Mouse (Mus musculus): Measurements from ENCODE around the gene Fgf6. TPM values are rescaled to one million over a fixed set of nuclear protein-coding genes. Genes with fewer than 3 reads are reported as not detected.

Fgf6 gene
- polyA plus RNA-seq (2014; fragmentation: Illumina TruSeq; extraction: RNeasy Lipid Tissue Mini Kit (QIAGEN cat#74804); ENCODE audit: low replicate concordance): not detected

DNA sequence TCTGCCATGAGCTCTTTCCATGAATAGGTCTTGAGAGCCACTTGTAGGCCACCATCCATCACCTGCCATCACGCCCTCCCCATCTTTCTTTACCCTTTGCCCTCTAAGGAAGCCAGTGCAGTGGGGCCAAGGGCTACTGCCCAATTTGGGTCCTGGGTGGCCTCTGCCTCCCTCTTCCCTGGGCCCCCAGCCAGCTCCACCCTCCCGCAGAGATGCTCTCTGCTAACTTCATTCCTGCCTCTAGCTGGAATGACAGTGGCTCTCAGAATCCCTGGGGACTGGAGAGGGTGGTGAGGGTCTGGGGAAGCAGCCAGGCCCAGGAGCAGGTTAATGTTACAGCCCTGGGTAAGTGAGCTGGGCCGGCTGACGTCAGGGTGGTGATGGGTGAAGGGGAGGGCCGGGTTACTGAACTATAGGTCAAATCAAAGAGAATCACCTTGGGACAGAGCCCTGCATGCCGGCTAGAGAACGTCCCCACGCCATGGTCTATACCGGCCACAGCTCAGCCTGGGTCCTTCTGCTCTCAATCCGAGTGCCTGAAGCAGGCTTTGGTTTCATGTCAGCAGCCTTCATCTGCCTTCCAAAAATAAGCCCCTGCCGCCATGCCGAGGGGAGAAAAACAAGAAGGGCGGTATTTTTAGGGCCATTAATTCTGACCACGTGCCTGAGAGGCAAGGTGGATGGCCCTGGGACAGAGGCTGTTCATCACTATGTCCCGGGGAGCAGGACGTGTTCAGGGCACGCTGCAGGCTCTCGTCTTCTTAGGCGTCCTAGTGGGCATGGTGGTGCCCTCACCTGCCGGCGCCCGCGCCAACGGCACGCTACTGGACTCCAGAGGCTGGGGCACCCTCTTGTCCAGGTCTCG lies at the start of gene Fgf6:
TSS of gene Fgf6 (plus strand) at position 681 of the 865 bp plus-strand sequence.

DNA sequence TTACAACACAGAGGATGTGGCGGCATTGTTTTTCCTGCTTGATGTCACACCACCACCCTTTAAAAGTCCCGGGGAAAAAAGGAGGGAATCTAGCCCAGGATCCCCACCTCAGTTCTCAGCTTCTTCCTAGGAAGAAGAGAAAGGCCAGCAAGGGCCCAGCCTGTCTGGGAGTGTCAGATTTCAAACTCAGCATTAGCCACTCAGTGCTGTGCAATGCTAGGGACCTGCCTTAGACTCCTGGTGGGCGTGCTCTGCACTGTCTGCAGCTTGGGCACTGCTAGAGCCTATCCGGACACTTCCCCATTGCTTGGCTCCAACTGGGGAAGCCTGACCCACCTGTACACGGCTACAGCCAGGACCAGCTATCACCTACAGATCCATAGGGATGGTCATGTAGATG lies 57.4 kb downstream of the Fgf6 start, which contains the start of gene Fgf23:
TSS of gene Fgf23 (plus strand) at position 86 of the 400 bp plus-strand sequence.

Other genes starting within 250 kb of the Fgf6 start
- gene Ndufa9, start 166.4 kb upstream of the Fgf6 start, polyA plus RNA-seq (2014; fragmentation: Illumina TruSeq; extraction: RNeasy Lipid Tissue Mini Kit (QIAGEN cat#74804); ENCODE audit: low replicate concordance): 67.0 TPM
- 0.11 TPM for gene Akap3, start 162.5 kb upstream of the Fgf6 start, polyA plus RNA-seq (2014; fragmentation: Illumina TruSeq; extraction: RNeasy Lipid Tissue Mini Kit (QIAGEN cat#74804); ENCODE audit: low replicate concordance)
- gene Dyrk4, start 93.7 kb upstream of the Fgf6 start, polyA plus RNA-seq (2014; fragmentation: Illumina TruSeq; extraction: RNeasy Lipid Tissue Mini Kit (QIAGEN cat#74804); ENCODE audit: low replicate concordance): not detected
- 26.2 TPM for gene Rad51ap1, start 76.0 kb upstream of the Fgf6 start, polyA plus RNA-seq (2014; fragmentation: Illumina TruSeq; extraction: RNeasy Lipid Tissue Mini Kit (QIAGEN cat#74804); ENCODE audit: low replicate concordance)
- 11.6 TPM for gene D6Wsu163e, start 75.6 kb upstream of the Fgf6 start, polyA plus RNA-seq (2014; fragmentation: Illumina TruSeq; extraction: RNeasy Lipid Tissue Mini Kit (QIAGEN cat#74804); ENCODE audit: low replicate concordance)
- gene Fgf23, start 57.3 kb downstream of the Fgf6 start, polyA plus RNA-seq (2014; fragmentation: Illumina TruSeq; extraction: RNeasy Lipid Tissue Mini Kit (QIAGEN cat#74804); ENCODE audit: low replicate concordance): not detected
- 3.6 TPM for gene Tigar, start 94.0 kb downstream of the Fgf6 start, polyA plus RNA-seq (2014; fragmentation: Illumina TruSeq; extraction: RNeasy Lipid Tissue Mini Kit (QIAGEN cat#74804); ENCODE audit: low replicate concordance)
- gene Ccnd2, start 136.6 kb downstream of the Fgf6 start, polyA plus RNA-seq (2014; fragmentation: Illumina TruSeq; extraction: RNeasy Lipid Tissue Mini Kit (QIAGEN cat#74804); ENCODE audit: low replicate concordance): 43.8 TPM

Measured in small intestine, adult 10 weeks (tissue).